Mouse (Mus musculus) heart, postnatal 25 days (tissue): ENCODE results near the gene Sva. TPM values are rescaled to one million over a fixed set of nuclear protein-coding genes. Genes with fewer than 3 reads are reported as not detected.

Experiments
- DNase-seq: peaks from one replicate; pipeline ENCODE4 v3.0.0; 2022; ENCODE audit warnings: low spot score
- intact Hi-C: fragments of 180-260 bp; cut with DNase I; formaldehyde crosslinking; loops from one replicate; pipeline ENCODE4 v1.15.1; 2025
- total RNA-seq, 2 experiments: library from RNA; stranded (reverse); gene quantifications; 2 replicates each; pipeline ENCODE4 v1.2.3; 2021

Gene Sva
- not detected for total RNA-seq

GRCm38 (mm10) chr6:42038094-42038493, at the start of gene Sva:
Gene Sva (plus strand): TSS chr6:42038394.
- intact Hi-C loops: no loop called here
- DNase-seq: no peak

Other genes with a start within 250 kb of the Sva start
- gene Pip, start 190.9 kb upstream of the Sva start, total RNA-seq: not detected
- gene Sval2, start 185.4 kb upstream of the Sva start, total RNA-seq: not detected
- gene Sval1, start 86.8 kb upstream of the Sva start, total RNA-seq: not detected
- not detected for gene Sval3, start 70.3 kb upstream of the Sva start, total RNA-seq
- gene Tas2r139, start 102.5 kb downstream of the Sva start, total RNA-seq: not detected
- not detected for gene Tas2r144, start 176.9 kb downstream of the Sva start, total RNA-seq
- 100 to 1,000 TPM; 119 to 129 TPM for gene Gstk1, start 207.5 kb downstream of the Sva start, total RNA-seq
- gene Tmem139, start 223.6 kb downstream of the Sva start, total RNA-seq: under 1 TPM in 1 of 2 experiments, not detected in 1; 0.29 TPM
- 10 to 100 TPM; 10.5 to 11.7 TPM for gene Casp2, start 226.6 kb downstream of the Sva start, total RNA-seq
- 1 to 10 TPM; 4.3 to 4.9 TPM for gene Clcn1, start 248.3 kb downstream of the Sva start, total RNA-seq